Mouse (Mus musculus): ENCODE results near the gene Atp5j. TPM values are rescaled to one million over a fixed set of nuclear protein-coding genes. Genes with fewer than 3 reads are reported as not detected.

The Atp5j gene
- polyA plus RNA-seq (2012; rRNA removed), result 396 and 409 TPM in 2 replicates

DNA sequence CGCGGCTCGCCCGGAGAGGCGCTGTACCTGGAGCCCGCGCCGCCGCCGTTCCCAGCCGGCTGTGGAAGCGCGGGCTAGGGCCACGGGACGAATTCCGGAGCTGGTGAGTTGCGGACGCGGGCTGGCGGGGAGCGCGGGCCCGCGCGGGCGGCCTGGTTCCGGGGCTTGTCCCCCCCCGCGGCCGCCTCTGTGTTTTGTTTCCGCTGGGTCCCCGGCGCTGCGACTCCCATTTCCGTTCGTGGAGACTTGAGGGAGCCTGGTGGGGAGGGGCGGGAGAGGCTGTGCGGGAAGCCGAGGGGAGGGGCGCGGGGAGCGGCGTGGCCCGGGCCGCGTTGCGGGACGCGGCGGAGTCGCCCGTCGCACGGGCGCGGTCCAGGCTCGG, at the start of gene Atp5j:
Atp5j (minus strand) TSS at position 185 of the 382 bp plus-strand sequence.
- DNase-seq (ENCODE audit: extremely low spot score in 1 of 2, low spot score in 1 of 2), result peak; percentile 57 to 87

DNA sequence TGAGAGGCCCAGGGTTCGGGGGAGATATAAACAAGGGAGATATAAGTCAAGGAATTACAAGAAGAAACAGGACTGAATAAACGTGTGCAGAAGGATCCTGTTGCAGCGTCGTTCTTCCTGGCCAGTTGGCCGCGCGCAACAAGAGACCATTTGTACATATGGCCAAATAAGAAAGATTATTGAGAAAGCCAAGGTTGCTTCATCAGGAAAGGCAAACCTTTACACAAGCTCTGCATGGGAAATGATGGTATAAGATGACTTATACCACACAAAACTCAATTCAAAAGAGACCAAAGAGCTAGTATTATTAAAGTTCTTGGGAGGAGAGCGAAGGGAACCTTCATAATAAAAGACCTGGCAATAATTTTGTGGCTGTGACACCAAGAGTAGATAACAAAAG, 49.1 kb upstream of the Atp5j start:
- DNase-seq (ENCODE audit: extremely low spot score in 1 of 2, low spot score in 1 of 2), result no peak

DNA sequence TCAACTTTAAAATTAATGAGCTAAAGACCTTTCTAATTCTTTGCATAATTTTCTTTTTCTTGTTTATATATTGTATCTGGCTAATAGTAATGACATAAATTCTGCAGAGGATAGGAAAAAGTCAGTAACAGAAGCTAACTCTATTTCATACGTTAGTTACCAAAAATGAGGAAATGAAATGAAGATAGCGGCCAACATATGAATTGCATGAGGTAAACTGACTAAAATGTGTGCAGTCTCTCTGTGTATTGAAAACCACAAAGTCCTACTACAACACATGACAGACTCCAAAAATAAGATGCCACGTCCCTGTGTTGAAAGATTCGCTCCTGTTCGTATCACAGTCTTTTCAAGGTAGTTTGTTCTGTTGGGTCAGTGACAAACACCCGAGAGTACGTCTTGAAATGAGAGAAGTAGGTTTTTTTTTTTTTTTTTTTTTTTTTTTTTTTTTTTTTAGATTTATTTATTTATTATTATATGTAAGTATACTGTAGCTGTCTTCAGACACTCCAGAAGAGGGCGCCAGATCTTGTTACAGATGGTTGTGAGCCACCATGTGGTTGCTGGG, 46.4 kb upstream of the Atp5j start:
- DNase-seq (ENCODE audit: extremely low spot score in 1 of 2, low spot score in 1 of 2), result no peak

DNA sequence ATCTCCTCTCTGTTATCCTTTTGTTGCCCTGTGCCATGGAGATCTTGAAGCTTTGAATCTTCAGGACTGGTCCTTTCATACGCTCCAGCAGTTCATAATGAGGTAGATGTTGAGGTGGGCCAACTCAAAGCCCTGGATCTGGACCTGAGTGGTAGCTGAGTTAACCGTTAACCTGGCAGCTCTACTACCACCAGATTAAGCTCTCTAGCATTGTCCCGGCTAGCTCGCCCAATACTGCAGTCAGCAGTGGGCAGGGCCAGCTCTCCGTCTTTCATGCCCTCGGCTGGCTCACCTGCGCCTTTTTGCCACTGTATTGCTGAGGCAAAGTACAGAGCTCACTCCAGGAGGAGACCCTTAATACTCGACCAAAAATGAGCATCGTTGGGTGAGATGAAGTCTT, 45.7 kb upstream of the Atp5j start:
- no peak for DNase-seq (ENCODE audit: extremely low spot score in 1 of 2, low spot score in 1 of 2)

DNA sequence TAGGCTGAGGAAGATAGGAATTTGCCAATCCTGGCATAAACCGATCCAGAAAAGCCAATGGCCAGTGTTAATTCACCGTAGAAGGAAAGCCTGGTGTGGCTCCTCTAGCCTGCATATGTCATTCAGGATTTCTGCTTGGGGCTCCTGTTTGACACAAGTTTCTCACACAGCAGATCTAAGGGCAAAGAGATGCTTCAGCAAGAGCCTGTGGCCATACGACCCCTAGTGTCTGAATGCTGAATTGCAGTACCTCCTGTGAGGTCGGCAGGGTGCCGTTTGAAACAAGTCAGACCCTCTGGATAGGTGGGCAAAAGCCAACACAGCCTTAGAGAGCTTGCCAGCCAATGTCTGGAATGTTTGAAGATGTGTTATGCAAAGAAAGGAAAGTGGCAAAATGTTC, 43.7 kb upstream of the Atp5j start:
- peak; percentile 21 to 87 for DNase-seq (ENCODE audit: extremely low spot score in 1 of 2, low spot score in 1 of 2)

DNA sequence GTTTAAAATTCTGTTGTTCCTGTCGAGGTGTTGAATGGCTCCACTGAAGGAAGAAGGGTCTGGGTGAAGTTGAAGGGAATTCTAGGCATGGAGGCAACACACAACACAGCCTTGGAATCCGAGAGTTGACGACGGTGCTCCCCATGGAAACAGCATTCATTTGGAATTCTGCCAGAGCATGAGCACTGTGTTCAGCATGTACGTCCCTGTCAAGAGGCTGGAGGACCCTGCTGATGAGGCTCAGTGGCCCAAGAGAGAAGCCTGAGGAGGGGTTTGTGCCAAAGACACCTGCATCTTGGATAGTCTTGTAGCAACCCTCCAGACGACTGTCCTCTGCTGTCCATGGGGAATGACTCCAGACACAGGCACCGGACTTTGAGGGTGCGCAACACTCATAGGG, 40.7 kb upstream of the Atp5j start:
- peak in 1 of 2 experiments; percentile 29 for DNase-seq (ENCODE audit: extremely low spot score in 1 of 2, low spot score in 1 of 2)

DNA sequence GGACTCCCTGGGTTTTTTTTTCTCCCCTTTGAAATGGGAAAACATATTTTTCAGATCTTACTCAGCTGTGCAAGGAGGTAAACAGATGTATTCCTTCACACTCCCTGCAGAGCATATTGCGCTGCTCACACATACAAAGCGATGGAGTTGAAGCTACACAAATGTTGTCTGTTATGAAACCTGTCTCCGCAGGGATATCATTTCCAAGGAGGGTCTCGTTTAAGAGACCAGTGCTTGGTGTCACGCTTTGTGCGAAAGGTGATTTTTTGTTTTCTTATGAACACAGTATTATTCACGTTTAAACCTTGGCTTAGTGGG, 40.3 kb upstream of the Atp5j start:
- peak; percentile 27 to 59 for DNase-seq (ENCODE audit: extremely low spot score in 1 of 2, low spot score in 1 of 2)

DNA sequence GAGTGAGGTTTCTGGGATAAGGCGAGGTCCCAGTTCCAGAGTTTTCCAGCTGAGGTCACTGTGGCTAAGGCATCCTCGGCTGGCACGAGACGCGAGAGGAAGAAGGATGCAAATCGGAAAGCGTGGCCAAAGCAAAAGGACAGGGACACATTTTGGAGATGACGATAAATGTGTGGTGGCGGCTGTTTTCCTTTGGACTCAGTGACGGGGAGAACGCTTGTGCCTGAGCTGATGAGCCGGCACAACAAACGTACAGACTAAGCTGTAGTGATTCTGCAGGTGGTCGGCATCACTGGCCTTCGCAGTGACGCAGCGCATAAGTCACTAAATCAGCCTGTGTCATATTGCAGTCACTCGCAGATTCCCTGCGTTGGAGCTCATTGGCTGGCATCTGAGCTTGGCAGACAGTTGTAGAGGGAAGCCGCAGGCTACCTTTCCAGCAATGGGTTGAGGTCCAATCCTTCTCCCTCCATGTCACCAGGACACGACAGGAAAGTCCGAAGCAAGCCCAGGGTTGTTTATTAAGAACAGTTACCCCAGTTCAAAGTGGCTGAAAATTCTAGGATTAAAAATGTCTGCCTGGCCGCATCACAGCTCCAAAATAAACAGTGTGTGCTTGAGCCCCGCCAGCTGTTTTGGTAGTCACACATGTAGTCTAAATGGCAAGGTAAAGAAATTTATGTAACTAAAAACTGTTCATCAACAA, 39.7 kb upstream of the Atp5j start:
- DNase-seq (ENCODE audit: extremely low spot score in 1 of 2, low spot score in 1 of 2), result peak; percentile 16 to 57

DNA sequence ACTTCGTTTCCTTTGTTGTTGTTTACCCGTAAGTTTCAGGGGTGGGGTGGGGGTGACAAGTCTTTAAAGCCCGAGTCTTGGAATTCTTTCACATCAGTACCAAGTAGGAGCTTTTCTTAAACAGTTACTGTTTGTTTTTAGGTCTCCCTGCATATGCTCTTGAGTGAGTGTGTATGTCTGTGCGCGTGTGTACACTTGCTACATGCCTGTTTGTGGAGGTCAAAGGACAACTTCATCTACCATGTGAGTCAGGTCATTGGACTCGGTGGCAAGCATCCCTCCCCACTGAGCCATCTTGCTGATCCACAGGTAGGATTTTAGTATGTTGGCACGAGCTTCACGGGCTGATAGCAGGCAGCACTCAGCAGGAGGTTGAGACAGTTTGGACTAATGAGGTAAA, 38.4 kb upstream of the Atp5j start:
- no peak for DNase-seq (ENCODE audit: extremely low spot score in 1 of 2, low spot score in 1 of 2)

DNA sequence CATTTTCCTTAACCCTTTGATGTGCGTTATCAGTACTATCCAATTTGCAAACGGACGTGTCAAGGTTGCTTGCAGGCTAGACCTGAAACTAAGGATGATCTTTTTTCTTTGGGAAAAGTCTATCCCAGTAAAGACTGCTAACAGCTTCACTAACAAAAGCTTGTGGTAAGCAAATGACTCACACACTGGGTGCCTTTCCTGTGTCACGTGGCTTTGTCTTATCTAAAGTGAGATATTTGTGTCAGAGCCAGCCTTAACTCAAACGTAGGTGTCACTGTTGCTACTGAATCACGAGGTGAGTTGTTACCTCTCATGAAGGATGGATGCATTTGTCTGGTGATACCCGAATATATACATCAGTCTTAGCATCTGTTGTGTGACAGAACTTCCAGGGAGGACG, 29.2 kb upstream of the Atp5j start:
- DNase-seq (ENCODE audit: extremely low spot score in 1 of 2, low spot score in 1 of 2), result no peak

DNA sequence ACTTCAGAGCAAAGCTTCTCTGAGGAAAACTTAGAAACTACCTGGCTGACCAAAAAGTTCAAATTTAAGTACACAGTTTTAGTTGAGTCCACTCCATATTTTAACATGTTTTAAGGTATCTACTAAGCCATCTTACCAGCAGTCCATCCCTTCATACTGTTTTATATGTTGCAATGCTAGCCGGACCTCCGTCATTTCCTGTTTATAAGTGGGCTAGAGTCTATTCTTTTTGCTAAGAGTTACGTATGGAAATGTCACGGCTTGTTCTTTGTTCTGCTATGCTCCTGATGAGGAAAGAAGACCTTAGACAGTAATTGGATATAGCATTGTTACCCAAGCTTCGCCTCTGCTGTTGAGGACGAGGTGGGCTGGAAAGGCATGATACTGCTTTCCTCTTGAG, 18.1 kb upstream of the Atp5j start:
- no peak for DNase-seq (ENCODE audit: extremely low spot score in 1 of 2, low spot score in 1 of 2)

DNA sequence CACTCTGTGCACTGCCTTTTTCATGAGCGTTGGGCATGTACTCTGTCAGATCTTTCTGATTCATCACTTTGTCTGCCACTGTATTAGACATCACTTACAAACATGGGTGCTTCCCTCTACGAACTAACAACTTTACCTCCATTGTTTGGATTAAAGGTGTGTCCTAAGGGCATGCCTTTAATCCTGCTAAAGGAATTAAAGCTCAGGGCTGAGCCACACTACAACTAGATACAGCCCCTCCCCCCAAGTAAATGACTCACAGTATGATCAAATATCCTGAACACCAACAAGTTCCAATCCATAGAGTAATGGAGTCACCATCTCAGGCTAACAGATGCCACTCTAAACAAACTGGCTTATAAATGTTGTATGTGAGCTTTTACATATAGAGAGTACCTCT, 3.2 kb upstream of the Atp5j start:
- DNase-seq (ENCODE audit: extremely low spot score in 1 of 2, low spot score in 1 of 2), result no peak

DNA sequence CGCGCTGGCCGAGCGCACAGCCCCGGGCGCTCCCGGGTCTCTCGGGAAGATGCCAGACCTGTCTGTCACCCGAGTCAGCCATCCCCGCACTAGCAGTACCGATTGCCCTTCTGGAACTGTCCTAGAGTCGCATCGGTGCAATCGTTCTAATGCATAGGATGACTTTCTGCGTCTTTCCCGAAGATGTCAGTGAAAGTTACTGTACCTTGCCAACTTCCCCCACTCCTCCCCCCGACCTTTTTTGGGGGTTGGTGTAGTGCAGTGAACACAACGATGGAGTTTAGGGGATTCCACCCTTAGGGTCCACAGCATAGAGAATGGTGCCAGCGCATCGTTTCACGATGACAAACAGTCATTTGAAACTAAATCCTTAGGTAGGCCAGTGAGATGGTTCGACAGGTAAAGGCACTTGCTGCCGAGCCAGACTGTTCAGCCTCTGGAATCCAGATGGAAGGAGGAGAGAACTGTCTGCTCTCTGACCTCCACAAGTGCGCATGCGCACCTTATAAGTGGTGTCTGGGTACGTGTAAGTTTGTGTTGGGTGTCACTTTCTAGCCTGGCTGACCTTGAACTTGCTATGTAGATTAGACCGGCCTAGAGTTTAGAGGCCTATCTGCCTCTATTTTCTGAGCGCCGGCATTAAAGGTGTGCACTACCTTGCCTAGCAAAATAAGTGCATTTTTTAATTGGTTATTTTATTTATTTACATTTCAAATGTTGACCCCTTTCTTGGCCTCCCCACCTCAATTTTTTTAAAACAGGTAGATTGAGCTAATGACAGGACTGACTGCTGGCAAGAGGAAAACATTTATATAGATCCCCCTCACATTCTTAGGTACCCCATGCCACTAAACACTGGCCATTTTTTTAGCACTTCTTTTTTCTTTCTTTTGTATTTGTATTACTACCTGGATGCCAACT, 658 bp upstream of the Atp5j start:
- peak in 1 of 2 experiments; percentile 29 for DNase-seq (ENCODE audit: extremely low spot score in 1 of 2, low spot score in 1 of 2)

DNA sequence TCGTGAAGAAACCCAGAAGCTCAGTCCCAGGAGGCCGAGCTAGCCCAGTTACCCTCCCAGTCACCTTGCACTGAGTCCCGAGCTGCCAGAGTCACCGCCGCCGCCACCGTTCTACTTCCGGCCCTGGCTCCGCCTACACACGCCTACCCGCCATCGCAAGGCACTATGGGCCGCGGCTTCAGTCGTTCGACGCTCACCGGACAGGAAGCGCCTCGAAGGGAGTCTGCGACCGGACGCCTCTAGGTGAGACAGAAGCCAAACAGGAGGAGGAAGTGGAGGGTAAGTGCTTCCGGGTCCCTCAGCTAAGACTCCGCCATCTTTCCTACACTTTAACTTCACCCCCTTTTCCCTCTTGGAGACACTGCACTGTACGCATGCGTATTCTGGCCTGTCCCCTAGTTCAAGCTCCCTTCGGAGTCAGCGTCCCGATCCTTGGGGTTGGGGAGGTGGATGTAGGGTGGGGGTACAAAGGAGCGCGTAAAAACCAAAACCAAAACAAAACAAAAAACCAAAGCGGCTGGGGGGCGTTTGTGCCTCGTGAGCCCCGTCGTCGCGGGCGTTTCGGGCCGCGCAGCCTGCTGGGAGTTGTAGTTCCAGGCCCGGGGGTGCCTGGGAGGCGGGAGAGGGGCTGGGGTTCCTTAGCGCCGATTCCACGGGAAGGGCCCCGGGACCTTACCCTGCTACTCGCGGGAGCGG, 532 bp downstream of the Atp5j start, which contains the start of gene Gabpa:
Gabpa (plus strand) TSS at position 181 of the 696 bp plus-strand sequence.
- DNase-seq (ENCODE audit: extremely low spot score in 1 of 2, low spot score in 1 of 2), result peak; percentile 91 to 94

DNA sequence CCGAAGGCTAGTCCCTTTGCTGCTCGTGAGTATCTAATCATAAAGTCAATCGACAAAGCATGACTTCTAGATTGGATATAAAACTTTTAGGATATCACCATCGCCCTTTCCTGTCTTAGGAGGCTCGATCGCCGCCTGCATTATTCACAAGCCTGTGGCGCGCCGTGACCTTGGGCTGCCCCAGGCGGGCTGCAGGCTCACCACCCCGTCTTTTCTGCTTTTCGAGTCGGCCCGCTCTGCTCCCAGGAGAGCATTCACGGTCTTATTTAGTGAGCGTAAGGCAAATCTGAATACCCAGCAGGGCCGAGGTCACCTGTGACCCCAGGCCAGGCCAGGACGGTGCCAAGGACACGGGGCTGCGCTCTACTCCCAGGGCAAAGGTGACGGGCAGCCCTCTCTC, 1.1 kb downstream of the Atp5j start:
- no peak for DNase-seq (ENCODE audit: extremely low spot score in 1 of 2, low spot score in 1 of 2)

DNA sequence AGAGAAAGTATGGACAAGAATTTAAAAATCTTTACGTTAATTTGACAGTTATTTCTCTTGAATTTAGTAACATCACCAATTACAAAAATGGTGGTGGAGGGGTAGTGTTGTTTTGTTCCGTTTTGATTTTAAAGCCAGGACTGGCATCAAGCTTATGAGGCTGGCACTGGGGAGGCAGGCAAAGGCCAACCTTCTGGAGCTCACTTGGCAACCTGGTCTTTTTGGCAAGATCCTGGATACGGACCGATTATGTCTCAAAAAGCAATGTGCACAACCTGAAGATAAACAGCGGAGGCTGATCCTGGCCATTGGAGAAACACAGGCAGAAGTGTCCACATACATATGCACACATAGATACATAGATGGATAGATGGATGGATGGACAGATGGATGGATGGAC, 2.7 kb downstream of the Atp5j start:
- no peak for DNase-seq (ENCODE audit: extremely low spot score in 1 of 2, low spot score in 1 of 2)

DNA sequence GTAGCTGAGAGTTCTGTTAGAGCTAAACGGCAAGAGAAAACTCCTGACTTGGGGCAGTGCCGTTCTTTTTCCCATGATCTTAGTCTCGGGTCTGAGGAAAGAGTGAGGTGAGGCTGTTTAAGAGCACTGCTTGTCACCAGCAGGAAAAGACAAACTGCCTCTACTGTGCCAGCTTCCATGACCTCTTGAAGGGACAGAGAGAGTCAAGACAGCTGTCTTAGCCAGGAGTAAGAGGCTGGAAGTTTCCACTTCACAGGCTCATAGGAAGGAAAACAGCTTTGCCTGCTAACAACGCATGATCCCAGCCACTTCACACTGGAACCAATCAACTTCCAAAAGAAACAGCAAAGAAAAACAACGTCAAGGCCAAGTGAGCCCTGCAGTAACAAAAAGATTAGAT, 3.7 kb downstream of the Atp5j start:
- no peak for DNase-seq (ENCODE audit: extremely low spot score in 1 of 2, low spot score in 1 of 2)

DNA sequence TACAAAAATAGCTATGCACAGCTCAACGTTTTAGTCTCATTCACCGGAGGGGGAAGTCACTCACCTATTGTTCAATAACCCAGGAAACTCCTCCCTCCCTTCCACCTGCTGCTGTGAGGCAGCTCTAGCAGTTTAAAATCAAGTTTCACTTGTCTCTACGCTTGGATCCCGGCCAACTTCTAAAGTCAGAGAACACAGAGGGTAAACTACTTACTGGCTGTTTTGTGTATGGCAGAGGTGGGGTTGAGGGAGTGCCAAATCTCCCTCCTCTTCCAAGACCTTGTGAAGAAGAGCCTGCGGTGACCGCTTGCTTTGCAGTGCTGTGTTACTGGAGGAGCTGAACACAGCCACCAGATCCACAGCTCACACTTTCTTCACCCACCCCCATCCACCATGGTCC, 10.4 kb downstream of the Atp5j start:
- no peak for DNase-seq (ENCODE audit: extremely low spot score in 1 of 2, low spot score in 1 of 2)

DNA sequence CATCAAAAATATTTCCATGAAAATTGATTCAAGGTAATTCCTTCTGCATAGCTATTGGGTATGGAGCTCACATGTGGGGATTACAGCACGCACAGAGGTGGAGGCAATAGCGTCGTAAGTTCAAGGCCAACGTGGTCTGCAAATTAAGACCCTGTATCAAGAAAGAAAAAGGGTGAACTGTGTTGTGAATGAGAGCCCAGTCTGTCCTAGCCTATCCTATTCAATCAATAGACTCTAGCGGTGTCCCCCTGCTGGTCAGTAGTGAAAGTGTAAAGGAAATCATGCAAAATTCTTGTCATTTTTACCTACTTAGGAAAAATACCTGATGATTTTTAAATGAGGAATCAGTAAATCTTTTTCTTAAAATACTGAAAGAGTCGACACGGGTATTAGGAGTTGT, 18.0 kb downstream of the Atp5j start:
- DNase-seq (ENCODE audit: extremely low spot score in 1 of 2, low spot score in 1 of 2), result peak in 1 of 2 experiments; percentile 71

DNA sequence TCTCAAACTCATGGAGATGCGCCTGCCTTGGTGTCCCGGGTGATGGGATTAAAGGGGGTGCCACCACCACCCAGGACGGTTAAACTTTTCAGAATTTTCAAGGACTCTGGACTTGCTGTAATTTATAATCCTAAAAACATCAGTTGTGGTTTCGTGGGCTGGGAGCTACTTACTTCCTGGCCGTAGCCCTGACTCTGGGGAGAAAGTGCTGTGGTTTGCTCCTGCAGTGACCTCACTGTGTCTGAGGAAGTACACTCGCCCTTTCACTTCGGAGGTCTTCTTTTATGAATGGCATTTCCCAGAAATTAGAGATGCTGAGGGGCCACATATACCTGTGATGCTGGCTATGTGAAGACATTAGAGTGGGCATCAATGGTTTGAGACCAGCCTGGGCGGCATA, 20.9 kb downstream of the Atp5j start:
- DNase-seq (ENCODE audit: extremely low spot score in 1 of 2, low spot score in 1 of 2), result no peak

DNA sequence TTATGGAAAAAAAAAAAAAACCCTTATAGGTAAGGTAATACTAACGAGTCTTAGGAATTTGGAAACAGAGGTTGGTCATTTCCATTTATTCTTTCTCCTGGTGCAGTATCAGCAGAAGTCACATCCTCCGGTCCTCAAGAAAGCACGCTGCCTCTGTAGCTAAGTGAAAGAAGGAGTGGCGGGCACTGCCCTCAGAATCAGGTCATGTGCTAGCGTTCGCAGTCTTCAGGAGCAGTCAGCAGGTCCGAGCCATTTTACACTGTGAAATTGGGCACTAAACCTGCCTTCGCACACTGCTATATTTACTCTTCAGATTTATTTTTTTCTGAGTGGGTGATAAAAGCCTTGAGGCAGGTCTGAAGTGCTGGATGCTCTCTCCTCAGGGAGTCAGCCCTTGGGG, 21.6 kb downstream of the Atp5j start:
- no peak for DNase-seq (ENCODE audit: extremely low spot score in 1 of 2, low spot score in 1 of 2)

All from frontal cortex, adult 2 months (tissue).